Mouse (Mus musculus): ENCODE data around the gene Plekhh2. TPM values are rescaled to one million over a fixed set of nuclear protein-coding genes. Genes with fewer than 3 reads are reported as not detected.

The Plekhh2 gene
- polyA plus RNA-seq, 1 experiment from 2014 or later = 7.0 TPM

- Histone ChIP-seq H3K9me3 (no peaks in the 10 kb centered on the region), H3K4me2 (no peak overlapping the region), H3K9ac (replicated peaks) (no peak overlapping the region), H3K4me1 (replicated peaks) (no peaks in the 10 kb centered on the region), H3K36me3 (no peaks in the 10 kb centered on the region), H3K27me3 (no peaks in the 10 kb centered on the region), H3K4me3 (replicated peaks) (no peak overlapping the region), H3K27ac (no peak overlapping the region)
- ATAC-seq (ENCODE audit: insufficient number of reproducible peaks, insufficient read depth, low FRiP score, low TSS enrichment, low read depth) = no peak
- WGBS = 87% methylated on average over 5 of the region's 5 CpGs
Measured at GRCm38 (mm10) chr17:84497026-84497425, 14.7 kb upstream of the Plekhh2 start.

DNA sequence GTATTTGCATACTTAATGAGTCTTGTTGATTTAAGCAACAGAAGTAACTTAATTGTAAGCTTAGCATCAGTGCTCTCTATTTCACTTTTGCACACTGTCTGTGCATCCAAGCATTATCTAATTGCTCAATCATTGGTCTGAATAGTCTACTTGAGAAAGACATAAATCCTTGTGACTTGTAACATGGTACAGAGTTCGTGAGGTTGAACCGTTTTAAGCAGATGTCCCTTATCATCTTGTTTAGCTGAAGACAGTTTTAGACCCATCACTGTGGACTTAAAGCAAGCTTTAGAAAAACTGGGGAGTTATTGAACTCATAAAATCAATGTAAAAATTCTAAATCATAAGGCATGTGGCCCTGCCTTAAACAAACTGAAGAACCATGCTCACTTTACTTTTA, 14.1 kb upstream of the Plekhh2 start:
- Histone ChIP-seq H3K27ac (no peak overlapping the region), H3K36me3 (no peaks in the 10 kb centered on the region), H3K4me3 (replicated peaks) (no peak overlapping the region), H3K4me2 (no peak overlapping the region), H3K4me1 (replicated peaks) (no peaks in the 10 kb centered on the region), H3K9ac (replicated peaks) (no peak overlapping the region), H3K27me3 (no peaks in the 10 kb centered on the region), H3K9me3 (no peaks in the 10 kb centered on the region)
- WGBS = 73% methylated on average over 2 of the region's 2 CpGs
- ATAC-seq (ENCODE audit: insufficient number of reproducible peaks, insufficient read depth, low FRiP score, low TSS enrichment, low read depth) = no peak

GRCm38 (mm10) chr17:84497972-84498604, 13.6 kb upstream of the Plekhh2 start:
- ATAC-seq (ENCODE audit: insufficient number of reproducible peaks, insufficient read depth, low FRiP score, low TSS enrichment, low read depth) = no peak
- no peak overlapping the region for H3K4me3 ChIP-seq (replicated peaks)

DNA sequence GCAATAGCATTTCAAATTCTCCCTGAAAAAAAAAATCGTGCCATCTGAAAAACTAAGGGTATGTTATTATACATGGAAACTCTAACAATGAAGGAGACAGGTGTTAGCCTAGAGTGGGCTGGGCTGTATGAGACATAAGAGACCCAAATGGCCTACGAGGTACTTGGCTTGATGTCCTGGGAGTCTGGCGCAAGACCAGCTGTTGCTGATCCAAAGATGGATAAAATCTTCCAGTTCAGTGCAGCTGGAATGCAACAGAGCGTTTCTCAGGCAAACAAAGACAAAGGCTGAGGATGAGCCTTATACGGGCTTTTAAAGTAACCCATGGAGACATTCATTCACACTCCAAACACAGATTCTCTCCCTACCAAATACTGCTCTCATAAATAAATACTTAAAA, 13.1 kb upstream of the Plekhh2 start:
- no peak for ATAC-seq (ENCODE audit: insufficient number of reproducible peaks, insufficient read depth, low FRiP score, low TSS enrichment, low read depth)
- 78% methylated on average over 5 of the region's 5 CpGs for WGBS
- no peak overlapping the region for H3K27ac ChIP-seq

More at GRCm38 (mm10) chr17:84497972-84498604, 13.6 kb upstream of the Plekhh2 start:
- no peaks in the 10 kb centered on the region for H3K4me1 ChIP-seq (replicated peaks)
- H3K27me3 ChIP-seq = no peaks in the 10 kb centered on the region
- no peak overlapping the region for H3K27ac ChIP-seq
- WGBS = 87% methylated on average over 3 of the region's 3 CpGs
- H3K36me3 ChIP-seq = no peaks in the 10 kb centered on the region
- H3K9me3 ChIP-seq = no peaks in the 10 kb centered on the region
- no peak overlapping the region for H3K4me2 ChIP-seq
- H3K9ac ChIP-seq (replicated peaks) = no peak overlapping the region

DNA sequence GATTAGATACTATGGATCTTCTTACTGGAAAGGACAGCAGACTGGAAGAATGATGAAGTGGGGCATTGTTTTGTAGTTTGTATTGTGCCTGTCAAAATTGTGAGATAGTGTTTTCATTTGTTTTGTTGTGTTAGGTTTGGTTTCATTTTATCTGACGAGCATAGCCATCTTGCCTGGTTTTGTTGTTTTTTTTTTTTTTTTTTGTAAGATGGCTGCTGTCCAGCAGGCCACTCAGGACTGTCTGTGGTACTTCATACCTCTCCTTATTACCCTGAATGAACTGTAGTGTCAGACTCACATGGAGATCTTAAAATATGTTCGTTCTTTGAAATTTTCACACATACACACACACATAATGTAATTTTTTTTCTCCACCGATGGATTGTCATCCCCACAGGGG, 9.4 kb upstream of the Plekhh2 start:
- Histone ChIP-seq H3K4me2 (no peak overlapping the region), H3K27me3 (no peaks in the 10 kb centered on the region), H3K4me3 (replicated peaks) (no peak overlapping the region), H3K9ac (replicated peaks) (no peak overlapping the region), H3K4me1 (replicated peaks) (no peaks in the 10 kb centered on the region), H3K9me3 (no peaks in the 10 kb centered on the region), H3K27ac (no peak overlapping the region), H3K36me3 (no peaks in the 10 kb centered on the region)
- ATAC-seq (ENCODE audit: insufficient number of reproducible peaks, insufficient read depth, low FRiP score, low TSS enrichment, low read depth) = no peak
- 83% methylated on average over 3 of the region's 3 CpGs for WGBS

More for the DNA sequence above, 13.1 kb upstream of the Plekhh2 start:
- Histone ChIP-seq H3K27me3 (no peaks in the 10 kb centered on the region), H3K4me1 (replicated peaks) (no peaks in the 10 kb centered on the region), H3K36me3 (no peaks in the 10 kb centered on the region), H3K4me3 (replicated peaks) (no peak overlapping the region), H3K9me3 (no peaks in the 10 kb centered on the region), H3K9ac (replicated peaks) (no peak overlapping the region), H3K4me2 (no peak overlapping the region)

DNA sequence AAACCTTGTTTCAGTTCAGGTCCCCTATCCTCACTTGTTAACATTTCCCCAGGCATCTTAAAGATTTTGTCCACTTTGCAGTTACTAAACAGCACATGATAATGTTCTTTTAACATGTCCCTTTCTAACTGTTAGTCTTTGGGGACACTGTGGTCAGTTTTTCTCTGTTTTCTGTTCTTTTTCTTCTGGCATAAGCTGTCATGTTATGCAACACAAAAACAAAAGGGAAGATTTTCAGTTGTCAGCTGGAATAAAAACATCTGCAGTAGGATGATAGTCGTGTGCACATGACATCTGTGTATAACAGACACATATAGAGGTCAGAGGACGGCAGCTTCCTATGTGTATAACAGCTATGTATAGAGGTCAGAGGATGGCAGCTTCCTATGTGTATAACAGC, 5.8 kb upstream of the Plekhh2 start:
- H3K4me2 ChIP-seq = no peak overlapping the region
- H3K27ac ChIP-seq = no peak overlapping the region
- H3K36me3 ChIP-seq = no peaks in the 10 kb centered on the region
- H3K27me3 ChIP-seq = no peaks in the 10 kb centered on the region; the same call in 1 of the 2 replicates
- no peak for ATAC-seq (ENCODE audit: insufficient number of reproducible peaks, insufficient read depth, low FRiP score, low TSS enrichment, low read depth)
- no peak overlapping the region for H3K9ac ChIP-seq (replicated peaks)
- WGBS = 75% methylated on average over 2 of the region's 2 CpGs
- H3K9me3 ChIP-seq = no peaks in the 10 kb centered on the region
- no peak overlapping the region for H3K4me3 ChIP-seq (replicated peaks)
- peaks cover 8% of the 10 kb centered on the region for H3K4me1 ChIP-seq (replicated peaks)

- Histone ChIP-seq H3K36me3 (no peaks in the 10 kb centered on the region), H3K9me3 (no peaks in the 10 kb centered on the region), H3K9ac (replicated peaks) (no peak overlapping the region), H3K4me1 (replicated peaks) (peaks cover 20% of the 10 kb centered on the region), H3K4me2 (no peak overlapping the region), H3K4me3 (replicated peaks) (no peak overlapping the region), H3K27me3 (no peaks in the 10 kb centered on the region; the same call in 1 of the 2 replicates), H3K27ac (no peak overlapping the region)
- no peak for ATAC-seq (ENCODE audit: insufficient number of reproducible peaks, insufficient read depth, low FRiP score, low TSS enrichment, low read depth)
- WGBS = 77% methylated on average over 3 of the region's 3 CpGs
Measured at GRCm38 (mm10) chr17:84508736-84509135, 3.0 kb upstream of the Plekhh2 start.

GRCm38 (mm10) chr17:84509176-84509575, 2.5 kb upstream of the Plekhh2 start:
- no peaks in the 10 kb centered on the region; the same call in 1 of the 2 replicates for H3K27me3 ChIP-seq
- 86% methylated on average over 4 of the region's 4 CpGs for WGBS
- no peak overlapping the region for H3K9ac ChIP-seq (replicated peaks)
- no peaks in the 10 kb centered on the region for H3K9me3 ChIP-seq
- H3K4me3 ChIP-seq (replicated peaks) = no peak overlapping the region
- H3K4me2 ChIP-seq = no peak overlapping the region
- no peak overlapping the region for H3K27ac ChIP-seq
- no peaks in the 10 kb centered on the region for H3K36me3 ChIP-seq
- ATAC-seq (ENCODE audit: insufficient number of reproducible peaks, insufficient read depth, low FRiP score, low TSS enrichment, low read depth) = no peak
- peaks cover 20% of the 10 kb centered on the region for H3K4me1 ChIP-seq (replicated peaks)

DNA sequence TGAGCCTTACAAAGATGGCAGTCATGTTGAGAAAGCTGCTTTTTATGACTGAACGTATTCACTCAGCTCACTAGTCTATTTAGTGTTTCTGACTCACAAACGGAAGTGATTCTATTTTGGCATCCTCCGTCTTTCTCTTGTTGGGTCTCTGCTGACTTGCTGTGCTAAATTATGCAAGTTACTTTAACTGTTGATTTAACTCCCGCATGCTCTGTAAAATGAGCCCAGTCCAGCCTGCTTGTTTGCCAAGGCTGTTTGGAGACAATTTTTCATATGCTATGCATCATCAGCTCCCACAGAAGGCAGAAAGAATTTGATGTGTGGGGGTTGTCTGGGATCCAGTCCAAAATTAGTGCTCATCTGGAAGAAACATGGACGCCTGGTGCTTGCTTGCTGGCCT, 1.3 kb upstream of the Plekhh2 start:
- Histone ChIP-seq H3K4me2 (no peak overlapping the region), H3K36me3 (no peaks in the 10 kb centered on the region), H3K27ac (no peak overlapping the region; the same call in 1 of the 2 replicates), H3K27me3 (no peaks in the 10 kb centered on the region; the same call in 1 of the 2 replicates), H3K4me3 (replicated peaks) (no peak overlapping the region), H3K4me1 (replicated peaks) (peaks cover 20% of the 10 kb centered on the region), H3K9me3 (no peaks in the 10 kb centered on the region), H3K9ac (replicated peaks) (no peak overlapping the region)
- no peak for ATAC-seq (ENCODE audit: insufficient number of reproducible peaks, insufficient read depth, low FRiP score, low TSS enrichment, low read depth)
- 55% methylated on average over 5 of the region's 5 CpGs for WGBS

DNA sequence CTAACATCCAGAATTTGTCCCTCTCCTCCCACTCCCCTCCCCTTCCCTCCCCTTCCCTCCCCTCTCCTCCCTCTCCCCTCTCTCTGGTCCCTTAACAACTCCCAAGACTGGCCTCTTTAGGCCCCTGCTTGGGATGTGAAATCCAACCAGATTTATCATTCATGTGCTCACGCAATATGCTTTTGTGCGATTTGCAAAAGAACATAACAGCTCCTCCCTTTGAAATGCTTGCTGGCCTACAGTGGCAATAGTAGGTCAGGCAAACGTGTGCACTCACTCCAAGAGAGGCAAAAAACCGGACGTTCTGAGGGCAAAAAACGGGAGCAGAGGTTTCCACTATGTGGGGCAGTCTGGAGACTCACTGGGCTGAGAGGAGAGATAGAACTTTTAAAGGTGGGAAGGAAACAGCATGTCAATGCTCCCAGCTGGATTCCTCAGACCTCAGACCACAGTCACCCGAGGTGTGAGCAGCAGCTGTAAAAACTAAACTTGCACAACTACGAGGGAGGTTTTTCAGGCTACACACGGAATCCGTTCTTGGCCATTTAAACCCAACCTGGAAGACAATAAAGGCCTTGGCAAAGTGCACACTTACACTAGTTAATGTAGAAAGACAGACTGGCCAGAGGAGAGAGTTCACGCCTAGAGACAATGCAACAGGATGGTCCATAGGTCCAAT, 595 bp upstream of the Plekhh2 start:
- Histone ChIP-seq H3K4me2 (peak overlapping the region; percentile 84), H3K4me3 (replicated peaks) (peak overlapping the region; percentile 81), H3K9me3 (no peaks in the 10 kb centered on the region), H3K4me1 (replicated peaks) (peaks cover 20% of the 10 kb centered on the region), H3K27me3 (no peaks in the 10 kb centered on the region; the same call in 1 of the 2 replicates), H3K9ac (replicated peaks) (peak overlapping the region; percentile 81; the same call in 1 of the 2 replicates), H3K27ac (peak overlapping the region; percentile 60), H3K36me3 (no peaks in the 10 kb centered on the region)
- 30% methylated on average over 11 of the region's 11 CpGs for WGBS
- no peak for ATAC-seq (ENCODE audit: insufficient number of reproducible peaks, insufficient read depth, low FRiP score, low TSS enrichment, low read depth)

DNA sequence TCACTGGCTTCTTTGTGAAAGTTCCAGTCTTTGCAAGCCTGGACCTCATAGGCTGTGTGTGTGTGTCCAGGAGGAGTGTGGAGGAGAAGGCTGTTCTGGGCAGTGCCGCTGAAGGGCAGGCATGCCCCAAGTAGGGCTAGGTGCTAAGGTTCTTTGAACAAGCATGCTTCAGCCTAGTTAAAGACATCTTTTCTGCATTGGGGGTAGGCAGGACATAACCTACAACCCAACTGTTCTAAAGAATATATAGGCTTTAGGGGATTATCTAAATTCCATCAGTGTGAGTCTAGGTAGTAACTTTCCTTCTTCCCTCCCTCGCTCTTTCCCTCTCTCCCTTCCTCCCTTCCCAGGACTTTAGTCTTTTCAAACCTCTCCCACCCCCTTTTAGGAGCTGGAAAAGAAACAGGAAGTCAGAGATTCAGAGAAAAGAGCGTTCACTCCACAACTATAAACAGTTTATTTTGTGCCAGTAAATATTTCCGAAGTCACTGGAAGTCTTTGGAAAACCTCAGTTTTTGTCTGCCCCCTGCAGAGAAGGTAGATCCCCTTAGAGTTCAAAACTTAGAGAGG, 906 bp downstream of the Plekhh2 start:
- H3K4me1 ChIP-seq (replicated peaks) = peaks cover 20% of the 10 kb centered on the region
- peak overlapping the region; percentile 60 for H3K27ac ChIP-seq
- H3K4me3 ChIP-seq (replicated peaks) = peak overlapping the region; percentile 81
- peak; percentile 45; the same call in 1 of the 2 replicates for ATAC-seq (ENCODE audit: insufficient number of reproducible peaks, insufficient read depth, low FRiP score, low TSS enrichment, low read depth)
- WGBS = 13% methylated on average over 4 of the region's 4 CpGs
- no peaks in the 10 kb centered on the region for H3K9me3 ChIP-seq
- H3K9ac ChIP-seq (replicated peaks) = peak overlapping the region; percentile 81
- no peaks in the 10 kb centered on the region for H3K36me3 ChIP-seq
- H3K4me2 ChIP-seq = peak overlapping the region; percentile 84
- H3K27me3 ChIP-seq = no peaks in the 10 kb centered on the region; the same call in 1 of the 2 replicates
